Mouse (Mus musculus): ENCODE results near the gene A430089I19Rik.
"Not testable (repeated sequence)": the region's sequence is repeated elsewhere in the genome, so short reads cannot be mapped to it uniquely, and the experiment has no call there.

Gene A430089I19Rik

GRCm38 (mm10) chr5:94306696-94307095, at the start of gene A430089I19Rik:
Gene A430089I19Rik, minus strand, starts transcription at chr5:94306796.
- not testable (repeated sequence) for DNase-seq (ENCODE audit: low spot score in 2 of 2)

DNA sequence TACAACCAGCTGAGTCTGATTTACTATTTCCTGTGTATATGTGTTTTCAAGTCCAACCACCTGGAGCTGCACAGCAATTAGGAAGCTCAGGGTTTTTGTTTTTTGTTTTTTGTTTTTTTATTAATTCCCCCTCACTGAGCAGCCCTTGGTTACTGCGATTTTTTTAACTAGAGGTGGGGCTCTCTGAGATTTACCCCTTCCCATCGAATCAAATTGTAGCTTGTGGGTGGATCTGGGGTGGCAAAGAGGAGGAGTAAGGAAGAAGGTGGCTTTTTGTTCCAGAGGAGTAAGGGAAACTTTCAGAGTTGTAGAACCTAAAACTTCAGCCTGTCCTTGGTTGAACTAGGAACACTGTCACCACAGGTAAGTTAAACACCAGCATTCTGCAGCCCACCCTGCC, 32.9 kb upstream of the A430089I19Rik start, which contains the start of gene AA792892:
Gene AA792892 (plus strand): TSS at position 301 of the 400 bp plus-strand sequence.
- DNase-seq (ENCODE audit: low spot score in 2 of 2) = not testable (repeated sequence)

GRCm38 (mm10) chr5:94314135-94314534, 7.5 kb upstream of the A430089I19Rik start, which contains the start of gene Gm6502:
Gene Gm6502, plus strand, starts transcription at chr5:94314435.
- not testable (repeated sequence) for DNase-seq (ENCODE audit: low spot score in 2 of 2)

Data from right cerebral cortex, postnatal 36 days (tissue).